Mouse (Mus musculus): ENCODE measurements around the gene Tsks.

GRCm38 (mm10) chr7:44984833-44985164 is 41.8 kb downstream of the Tsks start:
- no peak for TF ChIP-seq GATA1 (IDR thresholded peaks at IDR 0.05; ENCODE audit: borderline replicate concordance, low read length)
- TF ChIP-seq FLI1 (IDR thresholded peaks at IDR 0.05; ENCODE audit: low read length) = no peak
